Mouse (Mus musculus) liver, embryonic 12.5 days (tissue): Measurements from ENCODE around the gene Baz2a. TPM values are rescaled to one million over a fixed set of nuclear protein-coding genes. Genes with fewer than 3 reads are reported as not detected.
"Not testable (repeated sequence)": the region's sequence is repeated elsewhere in the genome, so short reads cannot be mapped to it uniquely, and the experiment has no call there.

ENCODE experiments used
- ATAC-seq: fragments of 200-750 bp; cut with Nextera tagmentation; 2 replicates; pipeline ENCODE4 v1.8.0; 2017; ENCODE audit warnings: moderate number of reproducible peaks, mild to moderate bottlenecking, moderate library complexity
- H3K27ac ChIP-seq: fragments of 300-500 bp; sonication (generic); 2 replicates; pipeline ENCODE4 v1.5.1; 2016; ENCODE audit warnings: mild to moderate bottlenecking
- H3K27me3 ChIP-seq: fragments of 300-500 bp; sonication (generic); replicated peaks from 2 replicates; pipeline ENCODE4 v1.6.1; 2016; ENCODE audit warnings: mild to moderate bottlenecking, moderate library complexity
- H3K36me3 ChIP-seq: fragments of 300-500 bp; sonication (generic); 2 replicates; pipeline ENCODE4 v1.6.1; 2016; ENCODE audit warnings: mild to moderate bottlenecking, moderate library complexity
- H3K4me1 ChIP-seq: fragments of 300-500 bp; sonication (generic); 2 replicates; pipeline ENCODE4 v1.6.1; 2016
- H3K4me2 ChIP-seq: fragments of 300-500 bp; sonication (generic); 2 replicates; pipeline ENCODE4 v1.6.1; 2016; ENCODE audit warnings: mild to moderate bottlenecking, moderate library complexity
- H3K4me3 ChIP-seq: fragments of 300-500 bp; sonication (generic); 2 replicates; pipeline ENCODE4 v1.5.1; 2016; ENCODE audit warnings: mild to moderate bottlenecking, moderate library complexity
- H3K9ac ChIP-seq: fragments of 300-500 bp; sonication (generic); 2 replicates; pipeline ENCODE4 v1.6.1; 2016; ENCODE audit warnings: mild to moderate bottlenecking, moderate library complexity
- H3K9me3 ChIP-seq: fragments of 300-500 bp; sonication (generic); replicated peaks from 2 replicates; pipeline ENCODE4 v1.6.1; 2016; ENCODE audit warnings: mild to moderate bottlenecking, moderate library complexity
- WGBS: fragments of 180-500 bp; shearing (Covaris S2); methylation state at CpG from one replicate; pipeline ENCODE4 v1.1.7; 2016; ENCODE audit not compliant: insufficient replicate concordance; 5-methylcytosine and 5-hydroxymethylcytosine counted together
- polyA plus RNA-seq: library from polyadenylated mRNA; unstranded; fragments of >200 nt; fragmentation: Nextera tagmentation; extraction: Ambion mirVana; gene quantifications from 2 replicates; pipeline ENCODE4 v1.2.1, GENCODE M21; 2016

The Baz2a gene
- polyA plus RNA-seq, 1 experiment from 2014 or later, result 8.0 TPM

- peaks cover 46% of the 10 kb centered on the region for H3K4me1 ChIP-seq
- H3K9ac ChIP-seq, result peak within 1 kb of the TSS; percentile 94
- peak; percentile 97 for ATAC-seq
- no peaks in the 10 kb centered on the region for H3K27me3 ChIP-seq
- peak within 1 kb of the TSS; percentile 87 for H3K4me2 ChIP-seq
- H3K9me3 ChIP-seq, result no peaks in the 10 kb centered on the region
- WGBS, result under 1% methylated on average over 34 of the region's 34 CpGs
- H3K4me3 ChIP-seq, result peak within 1 kb of the TSS; percentile 89
- peaks cover 42% of the 10 kb centered on the region for H3K36me3 ChIP-seq
- H3K27ac ChIP-seq, result peak within 1 kb of the TSS; percentile 88
These were observed 8.4 kb upstream of the Baz2a start, which contains the start of gene Atp5b for GRCm38 (mm10) chr10:128082880-128083421. Gene Atp5b (plus strand): TSS chr10:128083273.

GRCm38 (mm10) chr10:128083688-128084087, 7.7 kb upstream of the Baz2a start:
- Histone ChIP-seq H3K9ac (peak overlapping the region; percentile 94), H3K27ac (peak overlapping the region; percentile 88), H3K27me3 (no peaks in the 10 kb centered on the region), H3K4me3 (peak overlapping the region; percentile 89), H3K9me3 (no peaks in the 10 kb centered on the region), H3K4me1 (peaks cover 52% of the 10 kb centered on the region), H3K36me3 (peaks cover 47% of the 10 kb centered on the region), H3K4me2 (peak overlapping the region; percentile 87)
- under 1% methylated on average over 22 of the region's 22 CpGs for WGBS
- no peak for ATAC-seq

DNA sequence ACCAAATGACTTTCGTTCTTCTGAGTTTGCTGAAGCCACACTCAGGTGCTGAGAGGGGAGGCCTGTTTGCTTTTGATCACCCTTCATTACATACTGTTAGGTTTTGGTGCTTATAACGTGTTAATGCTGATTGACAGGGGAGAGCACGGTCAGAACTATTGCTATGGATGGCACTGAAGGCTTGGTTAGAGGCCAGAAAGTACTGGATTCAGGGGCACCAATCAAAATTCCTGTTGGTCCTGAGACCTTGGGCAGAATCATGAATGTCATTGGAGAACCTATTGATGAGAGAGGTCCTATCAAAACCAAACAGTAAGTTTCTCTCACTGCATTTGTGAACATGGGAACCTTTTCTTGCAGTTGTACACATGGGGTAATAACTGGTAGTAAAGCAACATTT, 7.2 kb upstream of the Baz2a start:
- peak overlapping the region; percentile 89 for H3K4me3 ChIP-seq
- H3K27ac ChIP-seq, result peak overlapping the region; percentile 88
- H3K9ac ChIP-seq, result peak overlapping the region; percentile 94
- no peak for ATAC-seq
- no peaks in the 10 kb centered on the region for H3K9me3 ChIP-seq
- peaks cover 56% of the 10 kb centered on the region for H3K4me1 ChIP-seq
- peaks cover 51% of the 10 kb centered on the region for H3K36me3 ChIP-seq
- H3K4me2 ChIP-seq, result peak overlapping the region; percentile 87
- H3K27me3 ChIP-seq, result no peaks in the 10 kb centered on the region
- 4% methylated on average over 3 of the region's 3 CpGs for WGBS

DNA sequence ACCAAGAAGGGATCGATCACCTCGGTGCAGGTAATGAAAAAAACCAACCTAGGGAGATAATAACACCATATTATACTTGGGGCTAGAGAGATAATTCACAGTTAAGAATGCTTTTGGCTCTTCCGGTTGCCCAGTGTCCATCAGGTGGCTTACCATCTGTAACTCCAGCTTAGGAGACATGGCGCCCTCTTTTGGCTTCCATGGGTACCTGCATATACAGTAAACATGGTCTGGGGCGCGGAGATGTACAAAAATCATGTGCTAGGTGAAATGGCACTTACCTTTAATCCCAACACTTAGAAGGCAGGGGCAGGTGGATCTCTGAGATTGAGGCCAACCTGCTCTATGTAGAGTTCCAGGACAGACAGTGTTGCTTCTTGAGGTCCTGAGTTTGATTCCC, 5.0 kb upstream of the Baz2a start:
- H3K4me1 ChIP-seq, result peaks cover 76% of the 10 kb centered on the region
- no peak overlapping the region for H3K4me2 ChIP-seq
- no peaks in the 10 kb centered on the region for H3K27me3 ChIP-seq
- WGBS, result 67% methylated on average over 6 of the region's 6 CpGs
- H3K36me3 ChIP-seq, result peaks cover 66% of the 10 kb centered on the region
- H3K9ac ChIP-seq, result peak overlapping the region; percentile 31; the same call in 1 of the 2 replicates
- H3K9me3 ChIP-seq, result no peaks in the 10 kb centered on the region
- H3K4me3 ChIP-seq, result no peak overlapping the region
- H3K27ac ChIP-seq, result peak overlapping the region; percentile 30; the same call in 1 of the 2 replicates
- ATAC-seq, result no peak

- H3K4me3 ChIP-seq, H3K9ac ChIP-seq, H3K9me3 ChIP-seq, H3K27me3 ChIP-seq, ATAC-seq, H3K27ac ChIP-seq, H3K4me2 ChIP-seq: not testable (repeated sequence)
- peaks cover 66% of the 10 kb centered on the region for H3K36me3 ChIP-seq
- H3K4me1 ChIP-seq, result peaks cover 76% of the 10 kb centered on the region
- WGBS, result 76% methylated on average over 2 of the region's 2 CpGs
These were observed 4.2 kb upstream of the Baz2a start for GRCm38 (mm10) chr10:128087216-128087615.

DNA sequence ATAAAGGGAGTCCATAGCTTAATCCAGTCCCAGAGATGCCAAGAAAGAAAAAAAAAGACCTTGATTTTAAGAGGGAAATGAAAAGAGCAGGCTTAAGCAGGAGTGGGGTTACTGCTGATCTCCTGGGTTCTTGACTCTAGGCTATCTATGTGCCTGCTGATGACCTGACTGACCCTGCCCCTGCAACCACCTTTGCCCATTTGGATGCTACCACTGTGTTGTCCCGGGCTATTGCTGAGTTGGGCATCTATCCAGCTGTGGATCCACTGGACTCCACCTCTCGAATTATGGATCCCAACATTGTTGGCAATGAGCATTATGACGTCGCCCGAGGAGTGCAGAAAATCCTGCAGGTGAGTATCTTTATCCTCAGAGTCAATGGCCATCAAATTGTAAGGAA, 3.2 kb upstream of the Baz2a start:
- ATAC-seq, result no peak
- WGBS, result 94% methylated on average over 5 of the region's 5 CpGs
- no peaks in the 10 kb centered on the region for H3K9me3 ChIP-seq
- H3K4me3 ChIP-seq, result no peak overlapping the region
- H3K27me3 ChIP-seq, result no peaks in the 10 kb centered on the region
- H3K36me3 ChIP-seq, result peaks cover 66% of the 10 kb centered on the region
- H3K4me2 ChIP-seq, result no peak overlapping the region
- H3K4me1 ChIP-seq, result peaks cover 78% of the 10 kb centered on the region
- no peak overlapping the region for H3K9ac ChIP-seq
- no peak overlapping the region for H3K27ac ChIP-seq

GRCm38 (mm10) chr10:128089842-128090241, 1.5 kb upstream of the Baz2a start:
- Histone ChIP-seq H3K9ac (no peak overlapping the region), H3K36me3 (peaks cover 58% of the 10 kb centered on the region), H3K4me3 (no peak overlapping the region), H3K9me3 (no peaks in the 10 kb centered on the region), H3K4me1 (peaks cover 85% of the 10 kb centered on the region), H3K27ac (peak overlapping the region; percentile 59), H3K27me3 (no peaks in the 10 kb centered on the region), H3K4me2 (peak overlapping the region; percentile 93)
- no peak for ATAC-seq
- whole genome bisulfite sequencing, result 21% methylated on average over 5 of the region's 5 CpGs

DNA sequence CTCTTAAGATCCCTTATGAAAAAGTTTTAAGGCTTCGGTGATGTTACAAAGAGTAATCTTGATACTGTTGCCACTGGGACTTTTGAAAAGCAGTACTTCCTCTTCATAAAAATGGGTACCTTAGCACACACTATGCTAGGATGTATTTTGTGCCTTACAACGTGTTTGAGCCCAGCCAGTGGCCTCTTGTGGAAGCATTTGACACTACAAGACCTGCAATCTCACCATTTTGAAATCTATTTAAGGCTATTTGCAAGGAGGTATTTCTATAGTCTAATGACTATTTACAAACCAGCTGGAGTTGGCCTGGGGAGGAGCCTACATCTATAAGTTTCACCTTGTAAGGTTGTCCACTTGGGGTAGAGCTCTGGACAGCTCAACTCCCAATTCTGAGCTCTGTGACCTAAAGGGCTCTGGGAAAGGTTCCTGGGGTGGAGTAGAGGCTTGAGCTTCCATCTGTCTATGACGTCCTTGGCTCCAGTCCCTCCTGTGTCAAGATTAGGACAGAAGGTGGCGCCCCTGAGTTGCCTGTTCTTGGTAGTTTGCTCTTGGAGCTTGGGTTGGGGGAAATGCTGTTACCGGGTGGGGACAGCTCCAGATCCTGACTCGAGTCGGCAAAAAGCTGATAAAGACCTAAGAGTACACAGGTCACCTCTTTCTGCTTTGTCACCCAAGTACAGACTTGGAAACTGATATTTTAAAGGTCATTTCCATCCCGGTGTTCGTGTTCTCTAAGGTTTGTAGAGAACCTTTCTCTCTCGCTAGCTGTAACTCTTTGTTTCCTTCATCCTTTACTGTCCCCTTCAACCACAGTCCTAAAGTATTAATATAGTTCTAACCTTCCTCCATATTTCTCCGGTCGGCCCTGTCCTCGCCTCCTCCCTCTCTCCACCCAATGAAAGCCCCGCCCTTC, 470 bp upstream of the Baz2a start:
- peak overlapping the region; percentile 91 for H3K9ac ChIP-seq

DNA sequence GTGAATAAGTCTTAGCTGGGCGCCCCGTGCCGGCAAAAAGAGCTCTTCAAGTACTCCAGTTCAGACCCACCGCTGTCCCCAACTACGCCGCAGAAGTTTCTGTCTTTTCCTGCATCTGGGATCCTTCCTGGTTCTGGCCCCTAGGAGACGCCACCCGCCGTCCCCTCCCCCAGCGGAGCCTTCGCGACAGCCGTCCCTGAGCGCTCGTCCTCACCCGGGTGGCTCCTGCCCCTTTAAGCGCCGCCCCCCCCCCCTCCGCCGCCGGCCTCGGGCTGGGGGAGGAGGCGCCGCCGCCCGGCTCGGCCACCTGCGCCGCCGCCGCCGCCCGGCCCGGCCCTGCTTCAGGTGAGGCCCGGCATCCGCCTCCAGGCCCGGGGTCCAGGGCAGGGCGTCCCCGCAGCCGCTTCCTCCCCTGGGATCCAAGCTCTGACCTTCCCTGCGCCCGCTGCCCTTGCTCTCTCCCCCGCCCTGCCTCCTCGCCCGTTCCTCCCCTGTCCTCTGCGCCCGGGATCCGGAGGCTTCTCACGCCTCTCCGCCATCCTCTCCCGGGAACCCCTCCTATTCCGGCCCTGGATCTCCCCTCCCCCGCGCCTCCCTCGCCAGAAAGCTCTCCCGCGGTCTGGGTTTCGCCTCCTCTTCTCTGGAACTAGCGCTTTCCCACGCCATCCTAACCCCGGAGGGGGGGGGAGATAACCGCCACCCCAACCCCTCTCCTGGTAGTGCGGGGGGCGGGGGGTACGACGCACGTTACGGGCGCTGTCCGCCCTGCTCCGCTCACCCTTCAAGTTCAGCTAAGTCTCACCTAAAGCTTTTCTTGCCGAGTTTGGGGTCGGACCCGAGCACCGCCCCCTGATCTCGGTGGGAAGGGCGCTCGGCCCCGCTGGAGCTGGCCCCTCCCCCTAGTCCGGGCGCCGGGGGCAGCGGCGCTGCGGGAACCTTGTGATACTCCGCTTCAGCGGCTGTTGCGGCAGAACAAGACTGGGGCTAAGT, 1.4 kb downstream of the Baz2a start:
- WGBS, result under 1% methylated on average over 72 of the region's 88 CpGs
- Histone ChIP-seq H3K27me3 (no peaks in the 10 kb centered on the region), H3K36me3 (peaks cover 28% of the 10 kb centered on the region), H3K4me2 (peak overlapping the region; percentile 93), H3K27ac (peak overlapping the region; percentile 95), H3K4me3 (peak overlapping the region; percentile 86), H3K9ac (peak overlapping the region; percentile 91), H3K9me3 (no peaks in the 10 kb centered on the region), H3K4me1 (peaks cover 81% of the 10 kb centered on the region)
- peak; percentile 43 for ATAC-seq

More for the DNA sequence above, 470 bp upstream of the Baz2a start:
- H3K27ac ChIP-seq, result peak overlapping the region; percentile 95
- ATAC-seq, result peak; percentile 85
- no peaks in the 10 kb centered on the region for H3K9me3 ChIP-seq
- peaks cover 47% of the 10 kb centered on the region for H3K36me3 ChIP-seq
- H3K4me2 ChIP-seq, result peak overlapping the region; percentile 93
- H3K27me3 ChIP-seq, result no peaks in the 10 kb centered on the region
- 4% methylated on average over 14 of the region's 14 CpGs for WGBS
- H3K4me3 ChIP-seq, result peak overlapping the region; percentile 86
- H3K4me1 ChIP-seq, result peaks cover 85% of the 10 kb centered on the region

- peak; percentile 6; the same call in 1 of the 2 replicates for ATAC-seq
- H3K4me3 ChIP-seq, result peak overlapping the region; percentile 86
These were observed 2.3 kb downstream of the Baz2a start for GRCm38 (mm10) chr10:128093496-128094294.

More at GRCm38 (mm10) chr10:128093496-128094294, 2.3 kb downstream of the Baz2a start:
- peak overlapping the region; percentile 91 for H3K9ac ChIP-seq
- no peaks in the 10 kb centered on the region for H3K27me3 ChIP-seq
- H3K4me1 ChIP-seq, result peaks cover 82% of the 10 kb centered on the region
- peaks cover 19% of the 10 kb centered on the region for H3K36me3 ChIP-seq
- peak overlapping the region; percentile 93 for H3K4me2 ChIP-seq
- H3K27ac ChIP-seq, result peak overlapping the region; percentile 95
- H3K9me3 ChIP-seq, result no peaks in the 10 kb centered on the region
- 23% methylated on average over 13 of the region's 13 CpGs for WGBS
